8 mouse cellular contexts compared by ENCODE assay signal in genomic region chr12:81754651-81755050, GRCm38 (mm10). TPM values are rescaled to one million over a fixed set of nuclear protein-coding genes. Genes with fewer than 3 reads are reported as not detected.
DNase-seq lines count a peak whose midpoint lies in the region; ATAC-seq lines count a peak whose summit lies in the region.
"Had no signal": no experiment of that assay in that cellular context is flagged by ENCODE, and none has a peak within 500 bp of the region (broad histone marks: within the 10 kb centered on the region; RNA-seq: fewer than 3 reads in every experiment).

No protein-coding gene starts in this region.

- H3K4me2 ChIP-seq in forebrain, embryonic 14.5 days (ENCODE audit: low read length), result no peak overlapping the region
- H3K4me2 ChIP-seq: stomach, embryonic 15.5 days had no signal

- DNase-seq in layer of hippocampus, adult 9-10 months (ENCODE audit: low spot score), result peak; percentile 22
- no peak for DNase-seq in layer of hippocampus, adult 18-20 months (ENCODE audit: low spot score in 2 of 2)
- DNase-seq in cerebellum, adult 11-12 months, result peak; percentile 66
- DNase-seq in heart, postnatal 36 days, result peak; percentile 4 to 13
- no peak for DNase-seq in forebrain, embryonic 14.5 days (ENCODE audit: low spot score)

- no peaks in the 10 kb centered on the region for H3K27me3 ChIP-seq in forebrain, embryonic 14.5 days (replicated peaks; ENCODE audit: control insufficient read depth, insufficient read depth, low read length)
- H3K27me3 ChIP-seq: stomach, embryonic 15.5 days had no signal

- no peak overlapping the region for H3K9ac ChIP-seq in forebrain, embryonic 14.5 days (ENCODE audit: low read length)
- H3K9ac ChIP-seq: stomach, embryonic 15.5 days had no signal

- no peak overlapping the region for H3K27ac ChIP-seq in forebrain, embryonic 14.5 days (ENCODE audit: low read depth, low read length)
- H3K27ac ChIP-seq: stomach, embryonic 15.5 days had no signal

- no peaks in the 10 kb centered on the region for H3K4me1 ChIP-seq in forebrain, embryonic 14.5 days (ENCODE audit: control insufficient read depth, insufficient read depth, low read length)
- H3K4me1 ChIP-seq: stomach, embryonic 15.5 days had no signal

- no peaks in the 10 kb centered on the region for H3K36me3 ChIP-seq in forebrain, embryonic 14.5 days (ENCODE audit: control insufficient read depth, insufficient read depth, low read length)
- H3K36me3 ChIP-seq: stomach, embryonic 15.5 days had no signal

- WGBS in forebrain, embryonic 14.5 days, result 73% methylated on average over 7 of the region's 7 CpGs

- intact Hi-C loops in heart, postnatal 36 days (cut with DNase I), result no loop called here

- ATAC-seq in megakaryocyte progenitor cell, adult 5-6 weeks (replicated peaks; ENCODE audit: poor library complexity), result peak; percentile 87
- no peak for ATAC-seq in activated CD4-positive, CD25-positive, alpha-beta regulatory T cell, adult 4 months
- no peak for ATAC-seq in forebrain, embryonic 14.5 days

- H3K9me3 ChIP-seq in forebrain, embryonic 14.5 days (replicated peaks; ENCODE audit: control insufficient read depth, low read length), result no peaks in the 10 kb centered on the region
- H3K9me3 ChIP-seq: stomach, embryonic 15.5 days had no signal

- no peak overlapping the region for H3K4me3 ChIP-seq in forebrain, embryonic 14.5 days (ENCODE audit: low read depth, low read length)
- H3K4me3 ChIP-seq: stomach, embryonic 15.5 days had no signal

RNA-seq across cellular contexts. Expression of gene Map3k9, which starts 26.3 kb away (rescaled TPM):
- total RNA-seq in layer of hippocampus, adult 18-20 months (2021), result 10 to 100 TPM; 30.8 to 31.9 TPM
- under 1 TPM; 0.22 TPM for total RNA-seq in heart, postnatal 36 days (2021)
- 0.37 and 1.4 TPM in 2 replicates for total RNA-seq in megakaryocyte progenitor cell, adult 5-6 weeks (2015)
- 0.92 and 1.7 TPM in 2 replicates for total RNA-seq in megakaryocyte progenitor cell, adult 5-6 weeks (2017)
- under 1 TPM; 0.13 to 0.26 TPM for polyA plus RNA-seq in activated CD4-positive, CD25-positive, alpha-beta regulatory T cell, adult 4 months (2017; shearing (Covaris generic))
- 3.6 and 5.0 TPM in 2 replicates for polyA plus RNA-seq in forebrain, embryonic 14.5 days (2014; fragmentation: Nextera tagmentation; extraction: Ambion mirVana)

Comparison
In these comparisons a context has a peak if more than half of its experiments do, and no peak if none do; other contexts are left out.
1. DNase-seq: peak in layer of hippocampus, adult 9-10 months (single experiment), cerebellum, adult 11-12 months (single experiment) and heart, postnatal 36 days (2 of 2); none in layer of hippocampus, adult 18-20 months (0 of 2) and forebrain, embryonic 14.5 days (single experiment).
2. RNA of gene Map3k9, which starts 26.3 kb away (total RNA-seq): 30.8 to 31.9 TPM in layer of hippocampus, adult 18-20 months; 0.37 to 1.7 TPM in megakaryocyte progenitor cell, adult 5-6 weeks and 0.22 TPM in heart, postnatal 36 days; every median in the first group is over 10 times any median in the second.